Mouse (Mus musculus): ENCODE results near the gene 4930595D18Rik. TPM values are rescaled to one million over a fixed set of nuclear protein-coding genes. Genes with fewer than 3 reads are reported as not detected.

The 4930595D18Rik gene
- not detected in 2 replicates for polyA plus RNA-seq (2016; fragmentation: Nextera tagmentation; extraction: Ambion mirVana)

DNA sequence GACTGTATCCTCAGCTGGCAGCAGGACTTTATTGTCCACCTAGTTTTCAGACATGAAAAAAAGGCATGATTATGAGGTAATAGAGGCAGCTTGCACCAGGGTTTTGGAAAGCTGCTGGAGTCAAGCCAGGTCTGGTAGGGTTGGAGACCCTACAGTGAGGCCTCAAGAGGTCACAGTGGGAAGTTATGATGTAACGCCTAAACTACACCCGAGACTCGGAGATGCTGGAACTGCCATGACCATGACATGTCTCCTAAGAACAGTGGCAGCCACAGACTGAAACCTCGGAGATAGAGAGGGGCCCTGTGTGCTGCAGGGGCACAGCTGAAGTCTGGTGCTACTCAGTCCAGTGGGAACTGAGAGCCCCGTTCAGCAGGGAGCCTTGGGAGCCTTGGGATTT is at the start of gene 4930595D18Rik:
Gene 4930595D18Rik (minus strand): TSS at position 16 of the 400 bp plus-strand sequence.
- no peaks in the 10 kb centered on the region for H3K27me3 ChIP-seq (replicated peaks; ENCODE audit: low read depth, poor library complexity, severe bottlenecking)
- H3K4me1 ChIP-seq: no peaks in the 10 kb centered on the region; the same call in 1 of the 2 replicates
- no peak within 1 kb of the TSS for H3K4me3 ChIP-seq
- peaks cover 6% of the 10 kb centered on the region; the same call in 1 of the 2 replicates for H3K36me3 ChIP-seq (replicated peaks)
- no peak within 1 kb of the TSS for H3K27ac ChIP-seq (replicated peaks)
- 83% methylated on average over 5 of the region's 5 CpGs for WGBS
- no peaks in the 10 kb centered on the region for H3K9me3 ChIP-seq
- no peak for DNase-seq (ENCODE audit: low spot score)

DNA sequence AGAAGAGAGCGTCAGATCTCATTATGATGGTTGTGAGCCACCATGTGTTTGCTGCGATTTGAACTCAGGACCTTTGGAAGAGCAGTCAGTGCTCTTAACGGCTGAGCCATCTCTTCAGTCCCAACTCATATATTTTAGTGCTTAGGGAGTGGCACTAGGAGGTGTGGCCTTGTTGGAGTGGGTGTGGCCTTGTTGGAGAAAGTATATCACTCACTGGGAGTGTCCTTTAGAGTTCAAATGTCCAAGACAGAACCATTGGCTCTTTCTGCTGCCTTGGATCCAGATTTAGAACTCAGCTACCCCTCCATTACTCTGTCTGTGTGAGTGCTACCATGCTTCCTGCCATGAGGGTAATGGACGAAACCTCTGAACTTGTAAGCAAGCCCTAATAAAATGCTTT is 49.5 kb upstream of the 4930595D18Rik start:
- peaks cover 13% of the 10 kb centered on the region for H3K4me1 ChIP-seq
- H3K27ac ChIP-seq (replicated peaks): no peak overlapping the region
- H3K4me3 ChIP-seq: no peak overlapping the region
- H3K36me3 ChIP-seq (replicated peaks): peaks cover 39% of the 10 kb centered on the region
- DNase-seq (ENCODE audit: low spot score): no peak
- H3K9me3 ChIP-seq: no peaks in the 10 kb centered on the region
- no peaks in the 10 kb centered on the region for H3K27me3 ChIP-seq (replicated peaks; ENCODE audit: low read depth, poor library complexity, severe bottlenecking)
- WGBS: 94% methylated on average over 4 of the region's 4 CpGs

DNA sequence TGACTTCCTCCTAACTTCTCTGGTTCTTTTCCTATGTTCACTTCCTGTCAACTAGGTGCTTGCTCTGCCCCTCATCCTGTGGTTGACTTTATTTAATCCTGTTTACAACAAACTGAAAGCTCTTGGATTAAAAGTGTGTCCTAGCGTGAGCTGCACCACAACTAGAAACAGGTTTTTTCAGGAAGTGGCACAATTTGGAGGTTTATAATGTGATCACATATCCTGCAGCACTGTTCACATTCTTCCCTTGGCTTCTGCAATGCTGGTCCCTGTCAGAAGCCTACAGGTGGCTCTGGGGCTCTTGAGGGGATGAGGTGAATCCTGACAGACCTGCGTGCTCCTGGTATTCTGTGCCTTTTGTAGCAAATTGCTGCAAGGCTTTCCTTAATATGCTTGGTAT is 46.5 kb upstream of the 4930595D18Rik start:
- Histone ChIP-seq H3K27me3 (replicated peaks; ENCODE audit: low read depth, poor library complexity, severe bottlenecking) (no peaks in the 10 kb centered on the region), H3K9me3 (no peaks in the 10 kb centered on the region), H3K4me1 (no peaks in the 10 kb centered on the region), H3K27ac (replicated peaks) (no peak overlapping the region), H3K4me3 (no peak overlapping the region), H3K36me3 (replicated peaks) (peaks cover 28% of the 10 kb centered on the region)
- DNase-seq (ENCODE audit: low spot score): no peak
- WGBS: 90% methylated on average over 2 of the region's 2 CpGs

DNA sequence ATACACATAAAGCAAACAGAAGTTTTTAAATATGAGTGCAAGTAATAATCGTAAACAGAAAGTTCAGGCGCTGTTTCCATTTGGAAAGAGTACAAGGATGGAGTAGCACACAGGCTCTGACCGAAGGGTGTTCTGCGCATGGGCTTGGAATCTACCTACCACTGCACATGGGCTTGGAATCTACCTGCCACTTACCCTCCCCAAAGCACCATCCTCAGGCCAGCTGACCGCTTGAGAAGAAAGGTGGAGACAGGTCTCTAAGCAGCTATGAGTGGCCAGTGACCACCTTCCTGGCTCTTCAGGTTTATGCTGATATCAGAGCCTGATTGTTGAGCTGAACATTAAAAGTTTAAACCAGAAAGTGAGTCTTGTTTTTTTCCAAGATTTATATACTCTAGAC is 44.2 kb upstream of the 4930595D18Rik start:
- H3K27ac ChIP-seq (replicated peaks): no peak overlapping the region
- H3K27me3 ChIP-seq (replicated peaks; ENCODE audit: low read depth, poor library complexity, severe bottlenecking): no peaks in the 10 kb centered on the region
- H3K4me3 ChIP-seq: no peak overlapping the region
- peaks cover 7% of the 10 kb centered on the region; the same call in 1 of the 2 replicates for H3K4me1 ChIP-seq
- WGBS: 93% methylated on average over 5 of the region's 5 CpGs
- peaks cover 21% of the 10 kb centered on the region for H3K36me3 ChIP-seq (replicated peaks)
- DNase-seq (ENCODE audit: low spot score): no peak
- no peaks in the 10 kb centered on the region for H3K9me3 ChIP-seq

DNA sequence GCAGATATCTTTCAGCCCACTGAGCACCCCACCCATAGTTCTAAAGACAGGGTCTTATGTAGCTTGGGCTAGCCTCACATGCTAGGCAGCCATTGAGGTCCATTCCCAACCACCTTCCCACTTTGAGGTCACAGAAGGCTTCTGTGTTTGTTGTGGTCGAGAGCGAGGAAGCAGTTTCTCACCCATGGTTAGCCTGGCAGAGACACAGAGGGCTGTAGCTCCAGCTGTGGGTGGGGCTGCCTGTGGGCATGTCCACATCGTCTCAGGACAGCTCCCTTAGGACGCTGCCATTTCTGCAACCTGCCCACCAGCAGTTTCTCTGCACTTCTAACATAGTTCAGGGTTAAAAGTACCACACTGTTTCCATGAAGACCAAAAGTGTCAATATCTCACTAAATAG is 43.1 kb upstream of the 4930595D18Rik start:
- Histone ChIP-seq H3K27me3 (replicated peaks; ENCODE audit: low read depth, poor library complexity, severe bottlenecking) (no peaks in the 10 kb centered on the region), H3K4me3 (no peak overlapping the region), H3K27ac (replicated peaks) (no peak overlapping the region), H3K36me3 (replicated peaks) (peaks cover 28% of the 10 kb centered on the region), H3K9me3 (peaks cover 2% of the 10 kb centered on the region; the same call in 1 of the 2 replicates), H3K4me1 (peaks cover 7% of the 10 kb centered on the region; the same call in 1 of the 2 replicates)
- WGBS: 76% methylated on average over 4 of the region's 4 CpGs
- DNase-seq (ENCODE audit: low spot score): no peak

DNA sequence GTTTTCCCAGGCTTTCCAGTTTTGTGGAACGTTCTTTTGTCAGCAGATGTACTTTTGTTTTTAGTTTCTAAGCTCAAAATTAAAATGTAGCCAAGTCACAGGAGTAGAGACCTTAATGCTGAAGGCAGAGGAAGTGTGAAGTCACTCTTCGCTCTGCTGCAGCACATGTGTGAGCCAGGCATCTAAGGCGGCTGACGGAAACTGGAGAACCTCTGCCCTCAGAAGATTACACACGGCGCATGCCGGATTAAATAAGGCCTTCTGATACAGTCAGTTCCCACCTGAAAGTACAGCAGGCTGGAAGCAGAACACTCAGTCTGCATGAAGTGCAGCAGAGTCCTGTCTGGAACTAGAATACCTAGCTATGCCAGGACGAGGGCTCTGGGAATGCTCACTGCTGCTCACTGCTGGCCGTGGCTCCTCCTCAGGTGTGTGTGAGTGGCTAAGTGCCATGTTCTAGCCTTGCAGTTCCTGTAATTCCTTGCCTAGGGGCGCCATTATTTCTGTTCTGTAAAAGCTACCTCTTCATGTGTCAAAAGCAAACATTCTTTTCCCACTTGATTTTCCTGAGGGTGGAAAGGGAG is 41.0 kb upstream of the 4930595D18Rik start:
- H3K27me3 ChIP-seq (replicated peaks; ENCODE audit: low read depth, poor library complexity, severe bottlenecking): no peaks in the 10 kb centered on the region
- WGBS: 74% methylated on average over 10 of the region's 10 CpGs
- H3K9me3 ChIP-seq: peaks cover 17% of the 10 kb centered on the region; the same call in 1 of the 2 replicates
- no peak overlapping the region for H3K27ac ChIP-seq (replicated peaks)
- no peak for DNase-seq (ENCODE audit: low spot score)
- peaks cover 46% of the 10 kb centered on the region for H3K36me3 ChIP-seq (replicated peaks)
- no peak overlapping the region for H3K4me3 ChIP-seq
- H3K4me1 ChIP-seq: peaks cover 7% of the 10 kb centered on the region; the same call in 1 of the 2 replicates

DNA sequence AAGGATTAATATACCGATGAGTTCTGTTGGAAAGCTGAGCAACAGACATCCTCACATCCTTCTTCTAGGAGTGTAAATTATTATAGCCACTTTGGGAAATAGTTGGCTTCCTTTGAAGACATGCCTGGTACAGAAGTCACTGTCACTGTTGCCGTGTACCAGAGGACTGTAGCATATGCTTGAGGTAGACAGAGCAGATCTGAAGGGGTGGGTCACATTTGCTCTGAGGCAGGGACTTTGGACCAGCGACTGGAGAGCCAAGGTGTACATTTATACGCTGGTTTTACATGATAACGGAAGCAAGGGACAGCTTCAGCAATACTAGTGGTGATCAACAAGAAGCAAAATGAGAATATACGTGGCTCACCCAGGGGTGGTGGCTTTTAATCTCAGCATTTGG is 34.6 kb upstream of the 4930595D18Rik start:
- peaks cover 17% of the 10 kb centered on the region; the same call in 1 of the 2 replicates for H3K9me3 ChIP-seq
- H3K4me1 ChIP-seq: no peaks in the 10 kb centered on the region
- no peaks in the 10 kb centered on the region for H3K27me3 ChIP-seq (replicated peaks; ENCODE audit: low read depth, poor library complexity, severe bottlenecking)
- DNase-seq (ENCODE audit: low spot score): no peak
- peaks cover 40% of the 10 kb centered on the region for H3K36me3 ChIP-seq (replicated peaks)
- WGBS: 93% methylated on average over 6 of the region's 6 CpGs
- H3K4me3 ChIP-seq: no peak overlapping the region
- H3K27ac ChIP-seq (replicated peaks): no peak overlapping the region

DNA sequence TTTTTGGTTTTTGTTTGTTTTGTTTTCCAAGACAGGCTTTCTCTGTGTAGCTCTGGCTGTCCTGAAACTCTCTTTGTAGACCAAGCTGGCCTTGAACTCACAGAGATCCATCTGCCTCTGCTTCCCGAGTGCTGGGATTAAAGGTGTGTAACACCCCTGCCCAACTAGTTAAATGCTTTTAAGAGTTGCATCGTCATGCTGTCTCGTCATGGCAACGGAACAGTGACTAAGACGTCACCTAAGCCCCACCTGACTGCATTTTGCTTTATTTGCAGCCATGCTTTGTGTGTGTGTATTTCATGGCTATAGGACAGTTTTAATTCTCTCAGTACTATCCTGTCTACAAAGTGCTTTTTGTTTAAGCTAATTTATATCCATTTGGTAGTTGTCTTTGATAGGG is 27.4 kb upstream of the 4930595D18Rik start:
- Histone ChIP-seq H3K27me3 (replicated peaks; ENCODE audit: low read depth, poor library complexity, severe bottlenecking) (no peaks in the 10 kb centered on the region), H3K27ac (replicated peaks) (no peak overlapping the region), H3K36me3 (replicated peaks) (0 out of 2 replicates have a peak, but pooled peaks cover 2% of the 10 kb centered on the region), H3K4me1 (peaks cover under 1% of the 10 kb centered on the region; the same call in 1 of the 2 replicates), H3K9me3 (no peaks in the 10 kb centered on the region), H3K4me3 (no peak overlapping the region)
- 81% methylated on average over 5 of the region's 5 CpGs for WGBS
- DNase-seq (ENCODE audit: low spot score): no peak

DNA sequence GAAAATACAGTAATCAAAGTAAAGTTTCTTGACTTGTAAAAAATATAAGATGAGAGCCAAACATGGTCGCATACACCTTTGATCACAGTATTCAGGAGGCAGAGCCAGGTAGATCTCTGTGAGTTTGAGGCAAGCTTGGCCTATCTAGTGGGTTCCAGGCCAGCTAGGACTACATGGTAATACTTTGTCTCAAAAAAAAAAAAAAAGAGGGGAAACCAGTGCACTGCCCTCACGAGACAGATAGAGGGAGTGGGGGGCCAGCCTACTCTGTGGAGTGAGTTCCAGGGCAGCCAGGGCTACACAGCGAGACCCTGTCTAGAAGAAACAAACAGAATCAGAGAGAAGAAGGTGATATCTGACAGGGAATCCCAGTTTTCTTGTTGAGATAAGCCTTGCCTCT is 23.4 kb upstream of the 4930595D18Rik start:
- Histone ChIP-seq H3K4me1 (peaks cover 12% of the 10 kb centered on the region; the same call in 1 of the 2 replicates), H3K9me3 (no peaks in the 10 kb centered on the region), H3K27ac (replicated peaks) (no peak overlapping the region), H3K36me3 (replicated peaks) (0 out of 2 replicates have a peak, but pooled peaks cover 2% of the 10 kb centered on the region), H3K27me3 (replicated peaks; ENCODE audit: low read depth, poor library complexity, severe bottlenecking) (no peaks in the 10 kb centered on the region), H3K4me3 (no peak overlapping the region)
- no peak for DNase-seq (ENCODE audit: low spot score)
- 82% methylated on average over 3 of the region's 3 CpGs for WGBS

DNA sequence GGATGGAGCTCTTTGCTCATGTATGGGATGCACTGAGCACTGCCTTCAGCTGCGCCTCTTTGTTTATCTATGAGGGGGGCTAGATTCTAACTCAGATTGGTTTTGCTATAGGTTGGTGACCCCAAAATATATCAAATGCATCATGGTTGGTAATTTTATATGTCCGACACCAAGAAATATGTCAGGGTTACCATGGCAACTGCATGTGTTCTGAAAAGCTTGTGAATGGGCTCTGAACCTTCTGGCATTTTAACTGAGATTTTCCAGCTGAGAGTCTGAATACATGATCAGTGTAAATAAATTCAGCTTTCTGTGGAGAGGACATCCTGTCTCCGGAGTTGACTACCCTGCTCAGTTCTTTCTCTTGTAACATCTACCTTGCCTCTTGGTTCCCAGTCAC is 19.7 kb upstream of the 4930595D18Rik start:
- H3K4me3 ChIP-seq: no peak overlapping the region
- 0 out of 2 replicates have a peak, but pooled peaks cover under 1% of the 10 kb centered on the region for H3K36me3 ChIP-seq (replicated peaks)
- 87% methylated on average over 3 of the region's 3 CpGs for WGBS
- peaks cover 12% of the 10 kb centered on the region; the same call in 1 of the 2 replicates for H3K4me1 ChIP-seq
- no peak overlapping the region for H3K27ac ChIP-seq (replicated peaks)
- no peaks in the 10 kb centered on the region for H3K27me3 ChIP-seq (replicated peaks; ENCODE audit: low read depth, poor library complexity, severe bottlenecking)
- no peak for DNase-seq (ENCODE audit: low spot score)
- H3K9me3 ChIP-seq: no peaks in the 10 kb centered on the region

DNA sequence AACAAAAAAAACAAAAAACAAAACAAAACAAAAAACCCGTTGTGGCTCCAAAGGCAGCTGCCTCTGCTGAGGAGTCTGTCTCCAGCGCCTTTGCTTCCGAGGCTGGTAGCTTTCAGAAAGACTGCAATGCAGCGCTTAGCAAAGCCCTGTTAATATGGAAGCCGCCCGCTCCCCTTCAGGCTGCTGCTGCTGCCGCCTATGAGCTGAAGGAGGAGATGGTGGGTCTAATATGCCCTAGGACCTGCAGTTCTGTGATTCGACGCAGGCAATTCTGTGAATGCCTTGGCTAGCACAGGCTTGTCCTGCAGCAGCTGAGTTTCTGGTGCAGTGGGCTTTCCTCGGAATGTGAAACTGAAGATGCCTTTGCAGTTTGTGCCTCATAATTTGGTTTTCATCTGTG is 18.8 kb upstream of the 4930595D18Rik start:
- H3K4me1 ChIP-seq: peaks cover 12% of the 10 kb centered on the region; the same call in 1 of the 2 replicates
- no peaks in the 10 kb centered on the region for H3K27me3 ChIP-seq (replicated peaks; ENCODE audit: low read depth, poor library complexity, severe bottlenecking)
- peak; percentile 17 for DNase-seq (ENCODE audit: low spot score)
- no peak overlapping the region for H3K27ac ChIP-seq (replicated peaks)
- no peak overlapping the region for H3K4me3 ChIP-seq
- no peaks in the 10 kb centered on the region for H3K9me3 ChIP-seq
- 75% methylated on average over 10 of the region's 10 CpGs for WGBS
- H3K36me3 ChIP-seq (replicated peaks): no peaks in the 10 kb centered on the region

DNA sequence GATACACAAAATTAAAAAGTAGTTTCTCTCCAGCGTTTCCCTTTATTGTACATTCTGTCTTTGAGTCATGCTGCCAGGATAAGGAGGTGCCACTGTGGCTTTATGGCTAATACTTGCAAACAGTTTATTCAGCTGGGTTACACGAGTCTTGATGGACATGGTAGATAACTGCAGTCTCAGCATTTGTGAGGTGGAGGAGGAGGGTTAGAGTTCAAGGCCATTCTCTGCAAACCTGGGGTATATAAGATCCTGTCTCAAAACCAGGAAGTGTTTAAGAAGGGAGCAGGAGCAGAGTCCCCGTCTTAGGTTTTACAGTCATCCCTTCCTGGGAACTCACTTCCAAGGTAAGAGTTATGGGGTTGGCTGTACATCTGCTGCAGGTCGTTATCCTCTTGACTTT is 12.3 kb upstream of the 4930595D18Rik start:
- Histone ChIP-seq H3K27ac (replicated peaks) (no peak overlapping the region), H3K9me3 (no peaks in the 10 kb centered on the region), H3K36me3 (replicated peaks) (no peaks in the 10 kb centered on the region), H3K4me1 (peaks cover 10% of the 10 kb centered on the region), H3K4me3 (no peak overlapping the region), H3K27me3 (replicated peaks; ENCODE audit: low read depth, poor library complexity, severe bottlenecking) (no peaks in the 10 kb centered on the region)
- 88% methylated on average over 4 of the region's 4 CpGs for whole genome bisulfite sequencing
- DNase-seq (ENCODE audit: low spot score): no peak

DNA sequence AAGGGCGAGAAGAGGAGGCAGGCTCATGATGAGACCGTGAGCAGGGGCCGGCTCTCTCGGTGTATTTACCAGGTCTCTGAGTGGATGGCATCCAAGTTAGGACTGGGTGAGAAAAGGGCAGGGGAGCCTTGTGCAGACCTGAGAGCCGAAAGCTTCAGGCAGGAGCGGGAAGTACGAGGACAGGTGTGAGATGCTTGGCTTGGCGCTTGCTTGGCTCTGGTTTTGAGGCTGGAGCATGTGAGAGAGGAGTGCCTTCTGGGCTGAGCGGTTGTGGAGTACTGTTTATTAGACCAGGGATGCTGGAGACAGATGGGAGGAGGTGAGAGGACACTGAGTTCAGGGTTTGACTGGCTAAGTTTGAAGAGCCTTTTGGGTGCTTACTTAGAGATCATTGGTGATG is 9.0 kb upstream of the 4930595D18Rik start:
- Histone ChIP-seq H3K27me3 (replicated peaks; ENCODE audit: low read depth, poor library complexity, severe bottlenecking) (no peaks in the 10 kb centered on the region), H3K9me3 (no peaks in the 10 kb centered on the region), H3K27ac (replicated peaks) (no peak overlapping the region), H3K36me3 (replicated peaks) (peaks cover 7% of the 10 kb centered on the region), H3K4me1 (peaks cover 10% of the 10 kb centered on the region), H3K4me3 (no peak overlapping the region)
- WGBS: 82% methylated on average over 9 of the region's 9 CpGs
- no peak for DNase-seq (ENCODE audit: low spot score)
